Mouse (Mus musculus) small intestine, adult 2 months (tissue): ENCODE measurements around the gene Vkorc1. TPM values are rescaled to one million over a fixed set of nuclear protein-coding genes. Genes with fewer than 3 reads are reported as not detected.

ENCODE experiments used
- H3K27ac ChIP-seq: fragments of 200-500 bp; 2 replicates; pipeline ENCODE4 v1.5.1; 2012; ENCODE audit warnings: low read depth, low read length, control low read depth, inconsistent platforms; ENCODE audit not compliant: insufficient read depth
- H3K27me3 ChIP-seq: fragments of 200-500 bp; 2 replicates; pipeline ENCODE4 v1.6.1; 2012; ENCODE audit warnings: mild to moderate bottlenecking, moderate library complexity, low read length, inconsistent platforms; ENCODE audit not compliant: control insufficient read depth, insufficient read depth
- H3K36me3 ChIP-seq: fragments of 200-500 bp; 2 replicates; pipeline ENCODE4 v1.6.1; 2012; ENCODE audit warnings: mild to moderate bottlenecking, low read length, control low read depth, inconsistent platforms; ENCODE audit not compliant: control insufficient read depth, insufficient read depth
- H3K4me1 ChIP-seq: fragments of 200-500 bp; 2 replicates; pipeline ENCODE4 v1.6.1; 2012; ENCODE audit warnings: low read length, inconsistent platforms, mixed read lengths; ENCODE audit not compliant: control insufficient read depth, insufficient read depth, insufficient read length
- H3K4me3 ChIP-seq: fragments of 200-500 bp; 2 replicates; pipeline ENCODE4 v1.5.1; 2012; ENCODE audit warnings: low read depth, mild to moderate bottlenecking, control low read depth, inconsistent platforms, low read length, moderate library complexity
- CTCF ChIP-seq: fragments of 200-500 bp; IDR thresholded peaks from 2 replicates; pipeline ENCODE4 v1.5.1; 2012; ENCODE audit warnings: low read depth, mild to moderate bottlenecking, control low read depth, inconsistent platforms, low read length, moderate library complexity, mixed read lengths; ENCODE audit not compliant: insufficient replicate concordance, insufficient read length; ENCODE audit errors: extremely low read depth
- POLR2A ChIP-seq: fragments of 200-500 bp; IDR thresholded peaks from 2 replicates; pipeline ENCODE4 v1.6.1; 2012; ENCODE audit warnings: low read depth, mild to moderate bottlenecking, control low read depth, inconsistent platforms, low read length, moderate library complexity
- WGBS: fragments of 180-500 bp; shearing (Covaris S2); methylation state at CpG from one replicate; pipeline ENCODE4 v1.1.7; 2018; 5-methylcytosine and 5-hydroxymethylcytosine counted together
- polyA plus RNA-seq: library from polyadenylated mRNA; depleted of rRNA; stranded (reverse); fragments of >200 nt; gene quantifications from 2 replicates; pipeline ENCODE4 v1.2.3, GENCODE M21; 2012

Gene Vkorc1
- polyA plus RNA-seq, 1 experiment = 94.3 TPM

- WGBS = under 1% methylated on average over 60 of the region's 60 CpGs
- Histone ChIP-seq H3K4me3 (peak within 1 kb of the TSS; percentile 77), H3K27ac (peak within 1 kb of the TSS; percentile 85), H3K4me1 (peaks cover 2% of the 10 kb centered on the region), H3K27me3 (no peaks in the 10 kb centered on the region), H3K36me3 (peaks cover 32% of the 10 kb centered on the region)
- no peak for TF ChIP-seq CTCF
- TF ChIP-seq POLR2A = peak; percentile 22; the same call in 1 of the 2 replicates
These were observed 18.7 kb downstream of the Vkorc1 start, which contains the start of gene Zfp668 for GRCm38 (mm10) chr7:127876467-127877348. TSS of gene Zfp668 (minus strand) at chr7:127876828.

GRCm38 (mm10) chr7:127876041-127876466 is 19.4 kb downstream of the Vkorc1 start, which contains the start of gene Zfp646:
TSS of gene Zfp646 (plus strand) at chr7:127876221.
- Histone ChIP-seq H3K4me3 (peak within 1 kb of the TSS; percentile 77), H3K27ac (peak within 1 kb of the TSS; percentile 85), H3K27me3 (no peaks in the 10 kb centered on the region), H3K4me1 (peaks cover 2% of the 10 kb centered on the region), H3K36me3 (peaks cover 25% of the 10 kb centered on the region)
- TF ChIP-seq POLR2A (no peak; the same call in 1 of the 2 replicates), CTCF (no peak)
- whole genome bisulfite sequencing = under 1% methylated on average over 41 of the region's 41 CpGs

GRCm38 (mm10) chr7:127875627-127876001 is 19.8 kb downstream of the Vkorc1 start:
- peak overlapping the region; percentile 77 for H3K4me3 ChIP-seq
- H3K36me3 ChIP-seq = peaks cover 21% of the 10 kb centered on the region
- H3K27me3 ChIP-seq = no peaks in the 10 kb centered on the region
- peaks cover 2% of the 10 kb centered on the region for H3K4me1 ChIP-seq
- peak overlapping the region; percentile 78 for H3K27ac ChIP-seq
- under 1% methylated on average over 43 of the region's 43 CpGs for WGBS
- TF ChIP-seq CTCF (no peak), POLR2A (no peak)

- Histone ChIP-seq H3K4me1 (peaks cover 2% of the 10 kb centered on the region), H3K36me3 (peaks cover 17% of the 10 kb centered on the region), H3K27me3 (no peaks in the 10 kb centered on the region), H3K4me3 (peak overlapping the region; percentile 77), H3K27ac (no peak overlapping the region)
- WGBS = 3% methylated on average over 20 of the region's 20 CpGs
- TF ChIP-seq CTCF (no peak), POLR2A (no peak)
These were observed 20.4 kb downstream of the Vkorc1 start for GRCm38 (mm10) chr7:127874812-127875626.

GRCm38 (mm10) chr7:127870136-127870821 is 25.1 kb downstream of the Vkorc1 start:
- H3K4me1 ChIP-seq = no peaks in the 10 kb centered on the region; the same call in 1 of the 2 replicates
- WGBS = 63% methylated on average over 5 of the region's 5 CpGs
- TF ChIP-seq POLR2A (no peak), CTCF (no peak)
- H3K36me3 ChIP-seq = peaks cover 24% of the 10 kb centered on the region
- H3K27ac ChIP-seq = no peak overlapping the region
- H3K4me3 ChIP-seq = no peak overlapping the region
- no peaks in the 10 kb centered on the region for H3K27me3 ChIP-seq

GRCm38 (mm10) chr7:127869149-127869810 is 26.1 kb downstream of the Vkorc1 start:
- Histone ChIP-seq H3K4me3 (no peak overlapping the region), H3K4me1 (no peaks in the 10 kb centered on the region; the same call in 1 of the 2 replicates), H3K27me3 (no peaks in the 10 kb centered on the region), H3K27ac (no peak overlapping the region), H3K36me3 (peaks cover 27% of the 10 kb centered on the region)
- no peak for TF ChIP-seq CTCF
- no peak for TF ChIP-seq POLR2A
- WGBS = 66% methylated on average over 3 of the region's 3 CpGs
